Mouse (Mus musculus) regulatory T cell (primary cell): ENCODE measurements at regions not wholly inside any gene's neighbourhood (a gene's known extent, or its start where the extent isn't known, plus 50 kb on each side); places are given as distances from the start of the nearest gene placed in this dataset.

Experiments used
- in situ Hi-C: fragments of 300-600 bp; cut with MboI, MseI; formaldehyde crosslinking; loops from one replicate; pipeline ENCODE4 v1.15.1; 2025; ENCODE audit warnings: high pct_unique_total_duplicates

DNA sequence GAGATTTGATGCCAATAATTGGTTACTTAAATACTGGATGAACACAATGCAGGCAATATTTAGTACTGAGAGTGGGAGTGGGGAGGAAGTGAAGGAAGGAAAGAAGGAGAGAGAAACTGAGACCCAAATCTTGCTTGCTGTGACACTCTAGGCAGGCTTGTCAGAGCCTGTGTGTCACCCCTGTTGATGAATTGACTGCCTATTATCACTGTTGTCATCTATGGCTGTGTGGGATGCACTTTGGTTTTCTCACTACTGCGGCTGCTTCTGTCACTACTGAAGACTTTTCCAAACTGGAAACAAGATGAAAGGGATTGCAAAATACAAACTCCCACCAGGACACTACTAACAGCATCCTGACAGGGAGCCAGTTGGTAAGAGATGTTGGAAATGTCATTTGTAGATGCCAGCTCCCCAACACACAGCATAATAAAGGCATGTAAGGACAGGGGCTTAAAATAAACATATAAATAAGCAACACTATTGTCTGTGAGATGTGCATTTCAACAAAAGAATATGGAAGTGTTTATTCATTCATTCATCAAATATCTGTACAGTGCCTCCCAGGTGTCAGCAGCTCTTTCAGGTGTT is 207.0 kb upstream of the Ufl1 start:
- in situ Hi-C loops = no loop called here

DNA sequence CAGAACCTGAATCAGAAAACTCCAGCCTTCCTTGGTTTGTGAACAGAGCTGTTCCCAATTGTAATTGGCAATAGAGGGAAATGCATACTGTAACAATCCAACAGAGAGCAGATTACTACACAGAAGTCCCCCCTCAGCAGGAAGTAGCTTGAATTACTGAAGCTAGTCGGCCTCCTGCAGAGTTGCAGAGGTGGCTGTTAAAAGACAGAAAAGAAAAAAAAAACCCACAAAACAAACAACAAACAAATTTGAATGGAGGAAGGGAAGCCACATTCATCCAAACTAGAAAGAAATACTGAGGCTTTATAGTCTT is 202.0 kb upstream of the Ufl1 start:
- in situ Hi-C loops = no loop called here

DNA sequence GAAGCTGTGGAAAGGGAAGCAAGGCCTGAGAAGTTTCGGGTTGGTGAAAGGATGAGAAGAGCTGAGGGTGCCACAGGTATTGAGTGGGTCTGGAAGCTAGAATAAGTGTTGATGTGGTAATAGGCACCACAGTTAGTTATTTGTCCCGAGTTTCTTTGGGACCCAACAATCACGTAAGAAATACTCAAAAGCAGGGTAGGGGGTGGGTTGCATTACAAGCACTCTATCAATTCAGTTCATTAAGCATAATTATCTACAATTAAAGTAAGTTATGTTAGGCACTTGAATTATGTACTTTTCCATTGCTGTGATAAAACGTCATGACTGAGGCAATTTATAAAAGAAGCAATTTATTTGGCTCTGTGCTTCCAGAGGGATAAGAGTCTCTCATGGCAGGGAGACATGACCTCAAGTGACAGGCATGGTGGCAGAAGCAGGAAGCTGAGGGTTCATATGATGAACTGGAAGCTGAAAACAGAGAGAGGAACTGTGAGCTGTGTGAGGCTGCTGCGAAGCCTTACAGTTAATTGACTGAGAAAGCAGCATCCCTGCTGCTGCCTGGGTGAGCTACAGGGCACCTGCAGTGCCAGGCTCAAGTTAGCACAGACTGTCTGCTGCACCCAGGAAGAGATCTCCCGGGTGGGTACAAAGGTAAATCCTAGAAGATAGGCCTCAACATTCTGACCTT is 201.5 kb upstream of the Ufl1 start:
- in situ Hi-C loops = no loop called here

DNA sequence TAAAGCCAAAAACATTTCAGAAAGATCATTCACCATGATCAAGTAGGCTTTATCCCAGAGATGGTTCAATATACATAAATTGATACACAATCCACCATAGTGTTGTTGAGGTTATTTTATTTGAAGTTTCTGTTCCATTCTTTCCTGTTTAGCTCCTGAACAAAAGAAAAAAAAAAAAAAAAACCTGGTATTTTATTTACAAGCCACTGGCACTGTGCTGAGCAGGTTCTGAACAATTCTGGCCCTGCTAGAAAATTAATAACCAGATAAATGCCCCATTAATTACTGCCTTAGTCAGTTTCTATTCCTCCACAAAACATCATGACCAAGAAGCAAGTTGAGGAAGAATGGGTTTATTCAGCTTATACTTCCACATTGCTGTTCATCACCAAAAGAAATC is 191.4 kb upstream of the Ufl1 start:
- in situ Hi-C loops = no loop called here

DNA sequence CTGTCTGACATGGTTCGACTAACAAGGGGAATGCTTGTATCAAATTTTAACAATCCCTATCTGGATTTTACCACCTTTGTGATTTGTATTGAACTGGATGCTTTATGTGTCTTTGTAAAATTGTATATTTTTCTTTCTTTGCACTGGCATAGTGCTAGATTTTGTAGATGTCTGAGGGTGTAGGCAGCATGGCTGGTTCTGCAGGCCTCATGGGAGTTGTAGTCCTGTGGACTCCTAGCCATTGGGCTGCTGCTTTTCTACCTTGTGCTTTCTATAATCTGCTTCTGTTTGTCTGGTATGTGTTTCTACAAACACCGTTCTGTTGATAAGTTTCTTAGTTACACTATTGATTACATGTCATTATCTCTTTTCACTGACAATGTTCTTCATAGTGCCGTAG is 184.9 kb upstream of the Ufl1 start:
- in situ Hi-C loops = no loop called here

DNA sequence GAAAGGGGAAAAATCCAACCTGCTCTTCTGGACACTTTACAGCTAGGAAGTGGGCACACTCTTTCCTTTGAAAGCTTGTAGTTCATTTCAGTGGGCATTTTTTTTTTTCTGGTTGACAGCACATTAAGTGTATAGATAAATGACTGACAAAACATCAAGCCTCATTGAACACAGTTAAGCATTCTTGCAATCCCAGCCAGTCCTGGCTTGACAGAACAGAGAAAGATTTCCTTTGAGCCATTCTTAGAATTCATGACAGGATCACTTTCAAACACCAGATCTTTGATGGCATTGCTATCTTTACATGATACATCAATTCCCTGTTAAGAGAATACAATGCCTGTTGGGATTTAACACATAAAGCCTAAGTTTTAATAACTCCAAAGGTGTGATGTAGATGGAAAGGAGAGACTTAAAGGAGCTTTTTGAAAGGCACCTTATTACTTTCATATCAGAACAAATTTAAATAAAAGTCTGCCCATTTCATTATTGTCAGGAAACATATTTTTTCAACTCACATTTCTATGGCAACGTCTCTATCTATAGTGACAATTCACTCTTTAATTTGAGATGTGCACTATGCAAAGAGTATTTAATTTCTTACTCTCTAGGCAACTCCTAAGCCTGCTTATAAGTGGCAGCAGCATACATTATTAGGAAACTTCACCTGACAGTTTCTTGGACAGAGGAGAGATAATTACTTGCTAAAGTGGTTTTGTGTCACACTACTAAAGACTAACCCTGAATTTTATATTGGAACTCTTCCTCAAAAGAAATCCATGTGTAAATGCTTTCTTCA is 183.4 kb upstream of the Ufl1 start:
- in situ Hi-C loops = no loop called here

DNA sequence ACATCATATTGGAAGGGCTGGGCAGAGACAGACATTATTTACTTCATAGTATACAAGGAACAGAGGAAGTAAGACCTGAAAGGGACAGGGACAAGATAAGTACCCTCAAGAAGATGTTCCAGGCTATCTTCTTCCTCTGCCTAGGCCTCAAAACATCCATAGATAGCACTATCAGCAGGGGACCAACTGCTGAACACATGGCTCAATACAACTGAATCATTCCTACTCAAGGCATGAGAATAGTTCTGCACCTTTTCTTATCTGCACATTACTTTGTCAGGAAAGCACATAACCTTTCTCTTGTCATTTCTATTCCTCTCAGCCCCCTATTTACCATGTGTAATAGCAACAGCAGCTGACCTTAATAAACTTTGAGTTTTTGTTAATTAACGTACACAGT is 182.4 kb upstream of the Ufl1 start:
- in situ Hi-C loops = no loop called here

DNA sequence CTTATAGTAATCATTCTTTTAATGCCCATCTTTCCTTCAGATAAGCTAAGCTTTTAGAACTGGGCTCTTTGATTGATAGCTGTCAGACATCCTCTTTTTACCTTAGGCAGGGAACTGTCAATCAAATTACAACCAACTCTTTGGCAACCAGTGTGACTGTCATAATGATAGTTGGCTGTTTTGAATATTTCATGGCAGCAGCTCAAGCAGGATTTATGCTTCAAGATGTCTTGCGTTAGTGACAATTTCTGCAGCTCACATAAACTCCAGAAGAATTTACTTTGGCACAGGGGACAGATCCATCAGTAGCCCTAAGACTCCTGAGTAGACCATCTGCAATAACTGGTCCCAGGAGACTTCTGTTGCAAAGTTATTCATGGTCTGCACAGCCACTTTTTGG is 178.5 kb upstream of the Ufl1 start:
- in situ Hi-C loops = no loop called here

DNA sequence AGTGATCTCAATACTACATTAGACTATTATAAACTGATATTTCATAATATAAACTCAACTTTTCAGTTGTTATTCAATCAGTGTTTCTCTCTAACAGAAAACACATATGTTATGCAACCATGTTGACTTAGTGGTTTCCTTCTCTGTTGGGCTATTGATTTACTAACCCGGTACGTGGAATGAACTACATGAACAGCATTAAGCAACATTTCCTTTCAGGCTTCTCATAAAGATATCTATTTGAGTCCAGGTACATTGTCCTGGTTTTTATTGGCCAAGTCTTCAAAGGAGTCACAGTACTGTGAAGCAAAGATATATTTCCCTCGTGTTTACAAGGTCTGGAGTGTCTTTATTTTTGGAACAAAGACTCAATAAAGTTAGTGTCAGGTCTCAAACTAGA is 173.1 kb upstream of the Ufl1 start:
- in situ Hi-C loops = no loop called here

DNA sequence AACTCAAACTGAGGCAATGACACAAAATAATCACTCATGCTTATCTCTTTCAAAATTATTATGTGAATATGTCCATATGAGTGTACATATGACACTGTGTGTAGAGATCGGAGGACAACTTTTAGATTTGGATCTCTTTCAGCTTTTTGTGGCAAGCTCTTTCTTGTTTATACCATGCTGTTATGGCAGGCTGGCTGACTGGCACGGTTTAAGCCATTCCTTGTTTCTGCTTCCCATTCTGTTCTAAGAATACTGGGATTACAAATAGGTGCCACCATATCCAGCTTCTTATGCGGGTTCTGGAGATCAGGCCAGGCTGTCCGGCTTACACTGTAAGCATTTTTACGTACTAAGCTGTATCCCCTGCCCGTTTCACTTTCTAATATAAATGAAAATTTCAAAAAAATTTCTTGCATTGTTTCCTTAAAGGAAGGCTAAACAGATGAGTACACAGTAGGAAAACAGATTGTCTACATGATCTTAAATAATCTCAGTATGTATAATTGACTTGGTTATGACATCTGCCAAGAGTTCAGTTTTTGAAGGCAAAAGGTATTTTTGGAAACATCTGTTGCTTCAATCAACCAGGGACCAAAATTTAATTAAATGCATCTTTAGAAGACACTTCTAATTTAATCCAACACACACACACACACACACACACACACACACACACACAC is 171.6 kb upstream of the Ufl1 start:
- in situ Hi-C loops = no loop called here

DNA sequence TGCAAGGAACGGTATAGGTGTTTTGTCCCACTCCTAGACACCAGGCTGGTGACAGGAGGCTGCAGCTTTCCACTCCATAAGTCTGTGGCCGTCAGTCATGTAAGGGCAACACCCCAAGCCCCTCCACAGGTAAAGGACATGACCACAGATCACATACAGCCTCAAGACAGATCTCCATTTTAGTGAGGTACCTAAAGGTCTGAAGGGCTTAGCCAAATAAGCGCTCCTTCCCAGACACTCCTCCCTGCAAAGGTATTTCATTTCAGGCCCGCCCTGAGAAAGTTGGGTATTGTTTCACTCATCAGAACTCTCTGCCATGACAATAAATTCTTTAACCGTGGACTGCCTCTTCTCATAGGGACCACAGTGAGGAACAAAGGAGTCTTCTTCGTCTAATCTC is 170.2 kb upstream of the Ufl1 start:
- in situ Hi-C loops = no loop called here

DNA sequence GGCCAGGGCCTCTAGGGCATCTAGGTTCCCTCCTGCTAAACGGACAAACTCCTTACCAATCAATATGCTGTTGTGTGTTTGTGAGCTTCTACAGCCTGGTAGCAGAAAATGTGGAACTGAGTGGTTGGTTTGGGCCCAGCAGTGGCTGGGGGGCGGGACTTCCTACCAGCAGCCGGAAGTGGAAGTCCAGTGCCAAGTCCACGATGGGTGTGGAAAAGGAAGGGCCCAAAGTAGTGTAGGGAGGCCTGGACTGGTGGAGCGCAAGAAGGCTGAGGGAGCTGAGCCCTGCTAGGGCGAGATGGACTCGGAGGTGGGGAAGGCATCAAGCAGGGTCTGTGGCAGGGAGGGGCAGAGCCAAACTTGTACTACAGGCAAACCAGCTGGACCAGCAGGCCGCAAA is 150.6 kb upstream of the Ufl1 start:
- in situ Hi-C loops = no loop called here

DNA sequence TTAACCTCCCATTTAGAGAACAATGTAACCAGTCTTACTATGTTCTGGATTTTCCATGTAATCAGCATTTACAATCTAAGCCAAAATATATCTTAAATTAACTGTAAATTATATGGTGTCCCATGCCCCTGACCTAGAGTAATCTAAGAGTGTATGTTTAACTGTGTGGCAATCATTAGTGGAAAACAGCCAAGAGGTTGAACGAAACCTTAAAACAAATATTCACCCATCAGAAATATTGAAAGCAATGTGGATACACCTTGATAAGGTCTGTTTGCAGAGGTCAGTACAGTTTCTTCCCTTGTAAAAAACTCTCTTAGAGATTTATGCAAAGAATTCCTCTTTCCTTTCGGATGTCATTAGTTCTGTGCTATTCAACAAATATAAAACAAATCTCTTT is 134.7 kb upstream of the Ufl1 start:
- in situ Hi-C loops = no loop called here

DNA sequence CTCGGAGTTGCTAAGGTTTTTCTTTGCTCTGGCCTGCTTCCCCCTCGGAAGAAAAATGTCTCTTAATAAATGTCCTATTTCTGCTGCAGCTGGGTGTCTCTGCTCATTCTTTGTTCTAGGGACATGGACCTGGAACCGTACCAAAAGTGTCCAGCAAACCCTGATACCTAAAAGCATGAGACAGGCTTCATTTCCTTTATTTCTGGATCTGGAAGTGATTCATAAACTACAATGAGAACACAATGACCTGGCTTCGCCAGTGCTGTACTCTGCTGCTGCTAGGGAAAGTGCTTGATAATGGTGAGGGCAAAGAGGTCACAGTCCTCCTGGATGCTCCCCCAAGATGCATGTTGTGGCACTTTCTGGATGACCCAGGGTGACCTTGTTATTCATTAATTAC is 128.8 kb upstream of the Ufl1 start:
- in situ Hi-C loops = no loop called here

DNA sequence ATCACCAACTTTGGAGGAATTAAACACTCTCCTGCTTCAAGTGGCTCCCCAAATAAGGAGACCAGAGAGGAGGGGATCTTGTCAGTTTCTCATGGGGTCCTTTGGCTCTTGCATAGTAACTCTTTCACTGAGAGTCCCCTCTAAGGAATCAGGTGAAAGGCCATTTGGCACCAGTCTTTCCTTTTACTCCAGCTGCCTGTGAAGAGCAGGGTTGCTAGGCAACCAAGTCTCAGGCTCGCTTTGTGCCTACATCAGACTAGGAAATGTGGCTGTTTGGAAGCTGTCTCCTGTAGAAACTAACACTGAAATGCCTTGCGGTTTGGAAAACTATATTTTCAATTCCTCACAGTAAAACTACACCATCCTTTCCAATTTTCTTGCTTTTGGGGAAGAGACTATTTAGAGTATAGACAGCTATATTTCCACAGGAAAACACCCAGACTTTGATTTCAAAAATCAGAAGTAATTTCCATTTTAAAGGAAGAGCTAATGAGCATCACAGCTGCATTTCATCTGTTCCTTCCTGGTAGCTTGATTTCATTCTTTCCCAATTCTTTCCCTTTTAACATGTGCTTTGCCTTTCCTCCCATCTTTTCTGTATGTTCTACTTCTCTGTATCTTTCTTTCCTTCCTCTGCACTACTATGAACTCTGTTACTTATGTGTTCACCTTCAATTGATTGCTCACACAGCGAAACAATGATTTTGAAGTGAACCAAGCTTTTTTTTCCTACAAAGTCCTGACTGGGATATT is 127.3 kb upstream of the Ufl1 start:
- in situ Hi-C loops = no loop called here

DNA sequence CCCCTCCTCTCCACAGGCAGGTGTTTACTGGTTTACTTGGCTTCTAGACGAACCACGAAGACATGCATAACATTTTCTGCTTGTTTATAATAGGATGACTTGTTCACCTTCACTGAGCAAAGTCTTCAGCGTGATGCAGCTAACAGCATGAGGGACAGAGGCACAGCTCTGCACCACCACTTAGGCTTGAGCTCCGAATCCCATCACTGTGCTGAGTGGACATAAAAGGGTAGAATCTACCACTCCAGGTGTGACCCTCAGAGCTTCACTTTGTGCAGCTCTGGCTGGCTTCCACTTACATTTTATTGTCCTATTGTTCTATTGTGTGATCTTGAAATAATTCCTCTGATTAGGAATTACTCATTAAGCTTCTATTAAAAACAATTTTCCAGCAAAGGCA is 126.2 kb upstream of the Ufl1 start:
- in situ Hi-C loops = no loop called here

DNA sequence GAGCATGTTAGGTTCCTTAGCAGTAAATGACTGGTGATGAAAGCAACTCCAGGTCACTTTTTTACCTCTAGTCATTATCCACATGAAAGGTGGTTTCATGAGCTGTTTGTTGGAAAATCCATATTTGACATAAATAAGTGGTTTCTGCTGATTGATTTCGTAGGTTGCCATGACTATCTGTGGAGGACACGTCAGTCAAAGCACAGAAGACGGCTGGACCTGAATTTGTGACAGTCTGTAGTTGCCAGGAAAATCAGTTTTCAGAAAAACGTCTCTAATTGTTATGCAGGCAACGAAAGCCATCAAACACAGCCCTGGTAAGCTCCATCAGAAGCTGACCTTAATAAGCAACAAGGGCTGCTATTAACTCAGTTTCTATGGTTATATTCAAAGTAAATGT is 107.9 kb upstream of the Ufl1 start:
- in situ Hi-C loops = loop anchor here (5.0 kb wide), 1 partner anchor 48 kb away; no protein-coding TSS in a partner anchor

DNA sequence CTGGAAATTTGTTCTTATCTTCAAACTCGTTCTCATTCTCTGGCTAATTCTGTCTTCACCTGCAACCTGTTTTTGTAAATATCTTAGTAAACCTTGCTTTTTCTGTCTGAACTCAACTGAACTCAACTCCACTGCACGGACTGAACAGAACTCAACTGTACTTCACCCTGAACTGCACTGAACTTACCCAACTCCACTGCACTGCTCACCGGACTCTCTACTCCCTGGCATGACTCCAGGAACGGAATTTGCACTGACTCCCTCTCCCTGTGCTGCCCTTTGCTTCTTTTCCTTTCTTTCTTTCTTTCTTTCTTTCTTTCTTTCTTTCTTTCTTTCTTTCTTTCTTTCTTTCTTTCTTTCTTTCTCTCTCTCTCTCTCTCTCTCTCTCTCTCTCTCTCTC is 90.4 kb upstream of the Ufl1 start:
- in situ Hi-C loops = no loop called here

DNA sequence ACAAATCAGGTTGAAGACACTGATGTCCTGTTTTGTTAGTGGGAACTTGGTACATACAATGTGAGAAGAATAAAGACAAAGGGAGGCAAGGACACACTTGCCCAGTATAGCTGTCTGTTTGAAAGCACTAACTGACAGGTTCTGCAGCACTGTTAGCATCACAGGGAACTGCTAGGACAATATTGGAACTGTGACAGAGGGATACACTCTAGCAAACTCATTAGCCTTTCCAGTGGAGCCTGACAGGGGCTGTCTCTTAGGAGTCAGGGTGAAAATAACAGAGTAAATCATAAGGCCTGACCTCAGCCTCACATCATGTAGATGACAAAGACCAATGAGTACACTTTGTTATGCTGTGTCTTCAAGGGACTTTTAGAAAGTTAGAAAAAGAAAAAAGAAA is 82.8 kb upstream of the Ufl1 start:
- in situ Hi-C loops = no loop called here

DNA sequence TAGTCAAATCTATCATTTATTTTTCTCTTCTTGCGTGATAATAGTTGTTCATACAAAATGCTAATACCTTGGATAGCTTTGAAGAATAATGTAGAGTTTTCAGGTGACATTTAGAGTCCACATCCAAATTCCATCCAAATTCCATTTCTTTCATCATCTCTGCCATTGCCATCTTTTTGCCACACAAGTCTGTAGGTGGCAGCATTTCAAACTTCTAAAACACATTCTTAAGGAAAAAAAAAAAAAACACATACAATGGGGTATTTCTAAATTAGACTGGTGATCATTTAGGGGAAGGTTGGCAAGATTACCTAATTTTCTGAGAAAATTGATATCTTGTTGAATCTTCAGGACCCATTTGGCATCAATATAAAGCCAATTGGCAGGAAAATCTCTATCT is 56.0 kb upstream of the Ufl1 start:
- in situ Hi-C loops = no loop called here
